Mouse (Mus musculus): ENCODE data around the gene Car9.

DNA sequence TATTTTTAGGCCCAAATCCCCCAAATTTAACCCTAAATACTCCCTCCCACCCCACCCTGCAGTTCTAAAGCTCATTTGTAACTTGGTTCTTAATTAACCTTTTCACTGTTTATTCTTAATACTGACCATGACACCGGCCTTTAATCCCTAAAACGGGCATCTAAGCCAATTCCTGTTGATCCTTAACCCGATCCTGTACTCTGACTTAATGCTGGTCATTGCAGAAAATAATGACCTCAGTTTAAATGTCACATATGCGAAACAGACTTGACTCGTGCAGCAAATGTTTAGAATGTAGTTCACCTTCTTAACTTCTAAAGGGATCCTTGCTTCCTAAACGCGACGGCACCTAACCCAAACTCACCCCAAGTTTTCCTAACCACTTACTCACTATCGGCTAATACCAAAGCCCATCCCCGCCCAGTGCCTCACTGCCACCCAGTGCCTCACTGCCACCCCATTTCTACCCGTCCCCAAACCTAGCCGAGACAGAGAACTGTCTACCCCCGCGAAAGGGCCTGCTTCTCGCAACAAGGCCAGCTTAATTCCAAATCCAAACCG lies 54.8 kb downstream of the Car9 start:
- TF ChIP-seq CTCF (IDR thresholded peaks at IDR 0.05; ENCODE audit: low read depth) (no peak), EP300 (IDR thresholded peaks at IDR 0.05; ENCODE audit: low read depth) (no peak)
